Mouse (Mus musculus) cerebral cortex, adult 2 months (tissue): ENCODE data around the gene Selenon.

Source experiments
- WGBS: fragments of 180-500 bp; shearing (Covaris S2); methylation state at CpG from one replicate; pipeline ENCODE4 v1.1.7; 2018; 5-methylcytosine and 5-hydroxymethylcytosine counted together

Gene Selenon

GRCm38 (mm10) chr4:134506713-134507112 is 45.3 kb downstream of the Selenon start:
- WGBS: 90% methylated on average over 19 of the region's 19 CpGs

- WGBS: 80% methylated on average over 3 of the region's 4 CpGs
Observed at GRCm38 (mm10) chr4:134505966-134506594, 45.9 kb downstream of the Selenon start.

GRCm38 (mm10) chr4:134505303-134505789 is 46.6 kb downstream of the Selenon start:
- WGBS: 83% methylated on average over 4 of the region's 4 CpGs

DNA sequence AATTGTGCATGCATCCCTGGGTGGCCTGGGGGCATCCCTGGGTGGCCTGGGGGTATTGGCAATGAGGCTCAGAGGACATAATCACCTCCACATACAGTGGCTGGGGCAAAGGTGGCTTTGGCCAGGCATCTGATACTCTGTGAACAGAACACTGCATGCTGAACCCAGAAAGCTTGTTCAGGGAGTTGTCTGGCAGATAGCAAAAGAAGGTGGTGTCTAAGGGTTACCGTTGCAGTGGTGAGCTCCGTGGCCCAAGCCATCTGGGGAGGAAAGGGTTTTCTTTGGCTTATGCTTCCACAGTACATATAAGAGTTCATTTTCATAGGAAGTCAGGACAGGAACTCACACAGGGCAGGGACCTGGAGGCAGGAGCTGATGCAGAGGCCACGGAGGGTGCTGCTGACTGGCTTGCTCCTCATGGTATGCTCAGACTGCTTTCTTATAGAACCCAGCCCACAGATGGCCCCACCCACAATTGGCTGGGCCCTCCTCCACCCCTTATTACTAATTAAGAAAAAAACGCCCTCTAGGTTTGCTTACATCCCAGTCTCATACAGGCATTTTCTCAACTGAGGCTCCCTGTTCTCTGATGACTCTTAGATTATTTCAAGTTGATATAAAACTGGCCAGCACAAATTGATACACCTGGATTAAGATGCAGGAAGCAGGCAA is 48.1 kb downstream of the Selenon start:
- 79% methylated on average over 4 of the region's 4 CpGs for WGBS

DNA sequence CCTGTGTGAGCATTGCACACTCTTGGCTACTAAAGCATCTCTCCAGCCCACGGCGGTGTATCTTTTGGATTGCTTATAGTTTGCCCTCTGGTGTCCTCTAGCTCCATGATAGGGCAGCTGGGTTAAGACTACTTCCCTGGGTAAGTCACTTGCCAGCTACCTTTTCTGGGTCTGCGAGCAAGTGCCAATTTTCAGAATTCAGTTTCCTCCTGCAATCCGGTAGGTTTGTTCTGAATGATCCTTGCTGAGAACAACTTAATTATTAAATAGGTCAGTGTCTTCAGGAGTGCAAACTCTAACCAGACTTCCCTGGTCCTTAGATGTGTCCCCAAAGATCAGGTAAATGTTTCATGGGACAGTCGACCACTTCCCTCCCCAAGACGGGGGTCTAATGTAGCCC is 50.9 kb downstream of the Selenon start:
- WGBS: 88% methylated on average over 6 of the region's 6 CpGs

DNA sequence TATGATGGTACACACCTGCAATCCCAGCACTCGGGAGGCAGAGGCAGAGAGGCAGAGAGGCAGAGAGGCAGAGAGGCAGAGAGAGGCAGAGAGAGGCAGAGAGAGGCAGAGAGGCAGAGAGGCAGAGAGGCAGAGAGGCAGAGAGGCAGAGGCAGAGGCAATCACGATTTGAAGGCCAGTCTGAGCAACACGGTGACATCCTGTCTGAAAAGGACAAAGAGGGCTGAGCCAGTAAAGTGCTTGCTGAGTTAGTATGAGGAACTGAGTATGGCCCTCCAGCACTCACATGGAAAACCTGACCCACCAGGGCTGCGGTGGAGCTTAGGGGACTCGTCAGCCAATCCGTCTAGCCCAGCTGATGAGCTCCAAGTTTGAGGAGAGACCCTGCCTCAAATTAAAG is 53.0 kb downstream of the Selenon start:
- WGBS: 82% methylated on average over 6 of the region's 6 CpGs

DNA sequence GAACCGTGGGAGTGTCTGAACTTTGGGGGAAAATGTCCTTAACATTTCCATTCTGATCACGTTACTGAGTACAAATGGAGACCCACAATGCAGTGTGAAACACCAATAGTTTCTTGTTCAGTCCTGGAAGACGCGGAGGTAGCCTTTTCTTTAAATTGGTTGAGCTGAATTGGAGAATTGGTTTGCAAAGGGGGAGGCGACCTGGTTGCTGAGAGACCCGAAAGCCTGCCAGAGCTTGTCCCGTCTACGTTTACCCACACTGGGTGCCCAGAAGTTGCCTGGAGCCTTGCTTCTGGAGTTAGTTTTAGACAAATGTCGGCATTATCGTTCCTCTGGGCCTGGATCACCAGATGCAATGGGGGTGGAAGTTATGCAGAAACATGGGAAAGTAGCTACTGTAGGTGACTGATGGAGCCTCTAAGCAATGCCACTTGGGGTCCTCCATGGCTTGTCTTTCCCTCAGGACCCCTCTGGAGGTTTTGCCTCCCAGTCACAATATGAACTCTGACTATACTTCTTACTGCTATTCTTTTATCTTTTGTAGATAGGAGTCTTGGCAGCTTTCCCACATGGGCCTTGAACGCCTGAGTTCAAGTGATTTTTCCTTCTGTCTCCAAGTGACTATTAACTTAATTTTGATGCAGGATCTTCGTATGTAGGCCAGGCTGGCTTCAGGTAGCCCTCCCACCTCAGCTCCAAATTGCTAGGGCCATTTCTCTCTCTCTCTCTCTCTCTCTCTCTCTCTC is 53.8 kb downstream of the Selenon start:
- 33% methylated on average over 12 of the region's 12 CpGs for WGBS

DNA sequence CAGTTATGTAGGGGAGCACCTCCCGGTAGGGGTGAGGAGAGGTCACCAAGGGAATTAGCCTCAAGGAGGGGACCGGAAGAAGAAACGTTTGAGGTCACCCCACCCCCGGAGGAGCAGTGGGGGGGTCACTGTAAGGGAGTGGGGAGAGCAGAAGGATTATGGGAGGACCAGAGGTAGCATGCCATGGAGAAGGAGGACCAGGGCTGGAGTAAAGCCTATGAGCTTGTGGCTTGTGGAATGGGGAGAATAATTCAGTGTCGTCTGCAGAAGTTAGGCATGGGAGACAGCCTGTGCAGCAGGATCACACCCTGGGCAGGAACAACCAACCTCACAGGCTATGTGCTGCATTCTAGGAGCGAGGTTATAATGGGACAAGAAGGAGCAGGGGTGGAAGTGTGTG is 54.7 kb downstream of the Selenon start:
- WGBS: 5% methylated on average over 6 of the region's 6 CpGs

GRCm38 (mm10) chr4:134496595-134497210 is 55.3 kb downstream of the Selenon start, which contains the start of gene Paqr7:
Gene Paqr7 (plus strand): TSS chr4:134496697.
- 2% methylated on average over 35 of the region's 35 CpGs for WGBS

- 62% methylated on average over 5 of the region's 5 CpGs for WGBS
Observed at GRCm38 (mm10) chr4:134495546-134495923, 56.4 kb downstream of the Selenon start.

DNA sequence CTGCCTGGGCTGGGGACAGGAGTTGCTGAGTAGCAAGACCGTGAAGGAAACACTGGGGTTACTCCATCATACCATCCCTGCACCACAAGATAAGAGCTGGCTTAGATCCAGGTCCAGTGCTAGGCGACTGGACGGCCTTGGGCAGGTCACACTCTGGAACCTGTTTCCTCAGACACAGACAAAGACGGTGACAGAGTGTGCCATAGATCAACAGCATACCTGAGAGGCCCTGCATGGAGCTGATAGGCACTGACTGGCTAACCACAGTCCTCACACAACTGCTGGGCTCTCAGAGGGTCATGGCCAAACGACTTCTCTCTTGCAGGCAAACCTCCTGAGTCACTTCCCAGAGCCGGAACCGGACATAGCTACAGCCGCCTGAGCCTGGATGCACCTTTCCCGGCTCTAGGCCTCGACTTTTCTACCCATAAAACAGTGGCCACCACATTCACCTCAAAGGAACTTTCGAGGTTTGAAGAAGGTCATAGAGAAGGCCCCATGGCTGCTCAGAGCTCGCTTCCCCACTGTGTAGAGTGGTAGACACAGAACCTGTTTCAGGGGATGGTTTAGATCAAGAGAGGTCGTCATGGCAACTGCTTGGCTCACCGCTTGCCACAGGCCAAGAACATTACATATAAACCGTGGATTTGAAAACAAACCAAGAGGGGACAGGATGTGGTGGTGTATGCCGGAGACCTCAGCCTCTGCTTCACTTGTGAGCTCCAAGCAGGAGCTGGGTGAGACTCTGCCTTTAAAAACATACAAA is 57.0 kb downstream of the Selenon start:
- 63% methylated on average over 16 of the region's 16 CpGs for WGBS

DNA sequence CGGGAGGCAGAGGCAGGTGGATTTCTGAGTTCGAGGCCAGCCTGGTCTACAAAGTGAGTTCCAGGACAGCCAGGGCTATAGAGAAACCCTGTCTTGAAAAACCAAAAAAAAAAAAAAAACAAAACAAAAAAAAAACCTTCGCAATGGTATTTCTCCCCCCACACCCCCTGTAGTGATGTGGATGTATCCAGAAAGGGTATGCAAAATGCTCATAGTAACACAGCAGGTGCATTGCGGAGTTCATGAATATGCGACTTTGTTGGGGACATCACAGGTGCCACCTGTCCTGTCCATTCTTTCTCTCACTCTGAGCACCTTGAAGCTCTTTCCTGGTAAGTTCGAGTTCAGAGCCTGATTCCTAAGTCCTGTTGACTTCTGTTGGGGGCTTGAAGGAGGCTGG is 57.8 kb downstream of the Selenon start:
- WGBS: 94% methylated on average over 6 of the region's 6 CpGs

GRCm38 (mm10) chr4:134491716-134492115 is 60.2 kb downstream of the Selenon start:
- WGBS: 67% methylated on average over 6 of the region's 6 CpGs

GRCm38 (mm10) chr4:134489986-134490665 is 61.8 kb downstream of the Selenon start:
- WGBS: 74% methylated on average over 11 of the region's 11 CpGs

- 96% methylated on average over 5 of the region's 5 CpGs for WGBS
Observed at GRCm38 (mm10) chr4:134488211-134488610, 63.8 kb downstream of the Selenon start.
